Mouse (Mus musculus) cerebellum, adult 2 months (tissue): ENCODE results near the gene Tstd2. TPM values are rescaled to one million over a fixed set of nuclear protein-coding genes. Genes with fewer than 3 reads are reported as not detected.

Source experiments
- DNase-seq, 2 experiments: peaks; one replicate each; pipeline ENCODE4 v3.0.0; 2021
- H3K27ac ChIP-seq: fragments of 200-500 bp; 2 replicates; pipeline ENCODE4 v1.5.1; 2012; ENCODE audit warnings: low read length, control low read depth, inconsistent platforms; ENCODE audit not compliant: insufficient read depth
- H3K27me3 ChIP-seq: fragments of 200-500 bp; 2 replicates; pipeline ENCODE4 v1.6.1; 2012; ENCODE audit warnings: inconsistent platforms, mild to moderate bottlenecking, low read length, moderate library complexity; ENCODE audit not compliant: control insufficient read depth, insufficient read depth
- H3K4me1 ChIP-seq: fragments of 200-500 bp; 2 replicates; pipeline ENCODE4 v1.6.1; 2011; ENCODE audit warnings: low read length; ENCODE audit not compliant: control insufficient read depth, insufficient read depth
- H3K4me3 ChIP-seq: fragments of 200-500 bp; replicated peaks from 2 replicates; pipeline ENCODE3; 2011; ENCODE audit warnings: mild to moderate bottlenecking, low read depth, low read length, control low read depth; ENCODE audit not compliant: insufficient read depth
- CTCF ChIP-seq: fragments of 200-500 bp; IDR thresholded peaks from 2 replicates; pipeline ENCODE4 v1.5.1; 2011; ENCODE audit warnings: low read depth, mild to moderate bottlenecking, control low read depth, low read length, moderate library complexity, borderline replicate concordance; ENCODE audit not compliant: insufficient read depth
- POLR2A ChIP-seq: fragments of 200-500 bp; IDR thresholded peaks from 2 replicates; pipeline ENCODE4 v1.6.1; 2011; ENCODE audit warnings: low read length, control low read depth, borderline replicate concordance; ENCODE audit not compliant: insufficient read depth
- WGBS: fragments of 180-500 bp; shearing (Covaris S2); methylation state at CpG from one replicate; pipeline ENCODE4 v1.1.7; 2018; 5-methylcytosine and 5-hydroxymethylcytosine counted together
- polyA plus RNA-seq: library from polyadenylated mRNA; depleted of rRNA; stranded (reverse); fragments of >200 nt; gene quantifications from 2 replicates; pipeline ENCODE4 v1.2.3, GENCODE M21; 2012

Gene Tstd2
- polyA plus RNA-seq, 1 experiment = 16.2 TPM

GRCm38 (mm10) chr4:46116544-46117175 lies 21.8 kb downstream of the Tstd2 start:
- peak; percentile 84 to 91 for DNase-seq
- WGBS = 23% methylated on average over 10 of the region's 10 CpGs
- peaks cover 24% of the 10 kb centered on the region for H3K4me1 ChIP-seq
- H3K4me3 ChIP-seq = no peak overlapping the region
- peak overlapping the region; percentile 48 for H3K27ac ChIP-seq
- no peaks in the 10 kb centered on the region for H3K27me3 ChIP-seq
- no peak for TF ChIP-seq CTCF
- no peak for TF ChIP-seq POLR2A

- TF ChIP-seq CTCF = no peak
- TF ChIP-seq POLR2A = no peak
- Histone ChIP-seq H3K27me3 (no peaks in the 10 kb centered on the region), H3K4me1 (peaks cover 28% of the 10 kb centered on the region), H3K27ac (no peak overlapping the region), H3K4me3 (no peak overlapping the region)
- no peak for DNase-seq
- 39% methylated on average over 1 of the region's 1 CpGs for WGBS
Observed at GRCm38 (mm10) chr4:46115308-46115707, 23.2 kb downstream of the Tstd2 start.

GRCm38 (mm10) chr4:46111361-46111760 lies 27.1 kb downstream of the Tstd2 start:
- Histone ChIP-seq H3K27ac (no peak overlapping the region), H3K4me1 (peaks cover 18% of the 10 kb centered on the region), H3K27me3 (no peaks in the 10 kb centered on the region), H3K4me3 (no peak overlapping the region)
- DNase-seq = peak; percentile 63 to 70
- TF ChIP-seq CTCF = no peak
- no peak for TF ChIP-seq POLR2A
- WGBS = 0% methylated on average over 3 of the region's 3 CpGs

- H3K27ac ChIP-seq = no peak overlapping the region
- no peak for TF ChIP-seq CTCF
- TF ChIP-seq POLR2A = no peak
- 67% methylated on average over 8 of the region's 8 CpGs for WGBS
Observed at GRCm38 (mm10) chr4:46110084-46110483, 28.4 kb downstream of the Tstd2 start.

GRCm38 (mm10) chr4:46102078-46102769 lies 36.3 kb downstream of the Tstd2 start:
- Histone ChIP-seq H3K27me3 (no peaks in the 10 kb centered on the region), H3K4me3 (no peak overlapping the region), H3K4me1 (peaks cover 18% of the 10 kb centered on the region), H3K27ac (no peak overlapping the region)
- TF ChIP-seq POLR2A (no peak), CTCF (no peak)
- 75% methylated on average over 10 of the region's 10 CpGs for WGBS
- DNase-seq = no peak

More at GRCm38 (mm10) chr4:46110084-46110483, 28.4 kb downstream of the Tstd2 start:
- H3K4me1 ChIP-seq = peaks cover 9% of the 10 kb centered on the region; the same call in 1 of the 2 replicates
- no peak overlapping the region for H3K4me3 ChIP-seq
- no peak for DNase-seq
- no peaks in the 10 kb centered on the region for H3K27me3 ChIP-seq

GRCm38 (mm10) chr4:46101211-46101711 lies 37.2 kb downstream of the Tstd2 start:
- 35% methylated on average over 14 of the region's 14 CpGs for WGBS
- H3K4me3 ChIP-seq = no peak overlapping the region
- peaks cover 18% of the 10 kb centered on the region for H3K4me1 ChIP-seq
- no peak for TF ChIP-seq CTCF
- no peak for TF ChIP-seq POLR2A
- DNase-seq = no peak
- H3K27me3 ChIP-seq = no peaks in the 10 kb centered on the region
- no peak overlapping the region for H3K27ac ChIP-seq

- Histone ChIP-seq H3K27ac (no peak overlapping the region), H3K4me1 (peaks cover 20% of the 10 kb centered on the region), H3K27me3 (no peaks in the 10 kb centered on the region), H3K4me3 (no peak overlapping the region)
- TF ChIP-seq CTCF (no peak), POLR2A (no peak)
- WGBS = 84% methylated on average over 7 of the region's 7 CpGs
- no peak for DNase-seq
Observed at GRCm38 (mm10) chr4:46100539-46100938, 38.0 kb downstream of the Tstd2 start.

- WGBS = 37% methylated on average over 9 of the region's 9 CpGs
- peak; percentile 60 to 75 for DNase-seq
- peak overlapping the region; percentile 58; the same call in 1 of the 2 replicates for H3K27ac ChIP-seq
- H3K27me3 ChIP-seq = no peaks in the 10 kb centered on the region
- H3K4me1 ChIP-seq = peaks cover 31% of the 10 kb centered on the region
- no peak overlapping the region for H3K4me3 ChIP-seq
- TF ChIP-seq POLR2A (no peak), CTCF (no peak)
Observed at GRCm38 (mm10) chr4:46099132-46099531, 39.4 kb downstream of the Tstd2 start.
